Mouse (Mus musculus): ENCODE data around the gene Etv6. TPM values are rescaled to one million over a fixed set of nuclear protein-coding genes. Genes with fewer than 3 reads are reported as not detected.

The Etv6 gene
- total RNA-seq, 2 experiments from 2014 or later: 19.4 to 22.4 TPM

GRCm38 (mm10) chr6:134139359-134139758 lies 103.9 kb downstream of the Etv6 start:
- no peak for DNase-seq (ENCODE audit: low spot score in 2 of 2)

DNA sequence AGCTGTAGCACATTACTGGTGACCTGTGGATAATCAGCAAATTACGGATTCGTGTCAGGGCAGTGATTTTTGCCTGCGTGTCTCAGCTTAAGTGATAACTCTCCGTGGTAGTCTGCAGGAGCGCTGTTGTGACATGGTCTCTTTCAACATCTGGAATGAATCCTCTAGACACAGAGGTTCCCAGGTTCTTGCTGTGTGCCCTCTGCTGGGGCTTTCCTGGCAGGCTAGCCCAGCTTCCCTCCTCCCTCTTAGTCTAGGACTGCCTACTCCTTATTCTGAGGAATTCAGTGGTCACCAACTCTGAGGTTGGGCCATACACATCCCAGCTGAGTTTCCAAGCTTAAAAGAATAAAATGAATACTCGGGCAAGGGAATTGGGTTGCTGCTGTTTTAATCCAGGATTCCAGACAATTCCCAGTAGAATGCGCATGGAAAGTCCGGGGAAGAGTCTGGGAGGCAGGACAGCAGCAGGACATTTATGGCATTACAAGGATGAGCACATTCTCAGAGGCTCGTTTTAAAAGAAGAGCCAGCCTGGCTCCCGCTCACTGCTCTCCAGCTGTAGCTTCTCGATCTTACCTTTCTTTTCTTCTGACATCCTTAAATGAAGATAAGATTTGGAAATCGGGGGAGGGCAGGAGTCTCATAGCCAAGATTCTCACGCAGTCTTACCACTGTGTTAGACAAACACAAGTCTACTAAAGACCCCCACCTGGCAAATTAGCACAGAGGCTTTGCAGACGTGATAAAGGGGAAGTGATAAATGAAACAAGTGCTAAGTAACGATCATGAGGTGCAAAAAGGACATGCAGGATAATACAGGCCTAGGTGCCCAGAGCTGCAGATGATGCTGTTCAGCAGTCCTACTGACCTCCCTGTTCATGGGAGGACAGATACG lies 105.5 kb downstream of the Etv6 start:
- no peak for DNase-seq (ENCODE audit: low spot score in 2 of 2)

DNA sequence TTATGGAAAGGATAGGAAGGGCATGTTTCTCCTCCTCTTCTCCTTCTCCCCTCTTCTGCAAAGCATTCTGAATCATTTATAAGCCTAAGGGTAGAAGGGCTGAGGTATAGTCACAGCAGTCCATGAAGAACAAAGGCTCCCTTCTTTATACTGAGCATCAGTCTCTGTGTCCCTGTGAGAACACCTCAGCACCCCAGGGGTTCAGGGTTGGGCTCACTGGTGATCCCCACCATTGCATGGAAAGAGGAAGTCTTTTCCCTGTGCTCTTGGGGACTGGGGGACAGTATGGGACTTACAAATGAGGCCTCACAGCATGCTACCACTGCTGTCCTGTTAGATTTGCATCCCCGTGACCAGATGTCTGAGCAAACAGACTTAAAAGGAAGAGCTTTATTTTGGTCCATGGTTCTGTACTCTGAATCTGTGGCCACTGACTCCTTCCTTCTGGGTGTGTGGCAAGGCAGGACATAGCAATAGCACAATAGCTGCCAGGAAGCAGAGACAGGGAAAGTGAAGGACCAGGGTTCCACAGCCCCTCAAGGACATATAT lies 106.2 kb downstream of the Etv6 start:
- DNase-seq (ENCODE audit: low spot score in 2 of 2): no peak

GRCm38 (mm10) chr6:134142700-134143099 lies 107.2 kb downstream of the Etv6 start:
- no peak for DNase-seq (ENCODE audit: low spot score in 2 of 2)

DNA sequence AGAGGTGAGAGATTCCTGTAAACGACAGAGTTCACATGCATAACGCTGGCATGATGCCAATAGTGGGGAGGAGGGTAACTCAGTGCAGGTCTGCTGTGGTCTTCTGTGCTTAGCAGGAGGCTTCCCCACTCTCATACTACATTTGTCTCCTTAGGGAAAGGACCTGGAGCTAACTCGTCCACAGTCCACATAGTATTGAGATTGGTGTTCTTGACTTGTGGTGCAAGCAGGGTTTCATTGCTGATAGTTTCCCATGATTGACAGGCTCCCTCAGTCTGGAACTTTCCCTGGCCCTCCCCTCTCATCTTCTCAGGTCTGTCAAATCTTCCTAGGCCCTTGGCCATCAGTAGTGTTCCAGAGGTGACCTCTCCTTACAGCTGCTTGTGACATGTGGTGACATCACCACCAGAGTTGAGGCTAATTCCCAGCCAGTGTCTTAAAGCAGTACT lies 108.2 kb downstream of the Etv6 start:
- no peak for DNase-seq (ENCODE audit: low spot score in 2 of 2)

GRCm38 (mm10) chr6:134144231-134145130 lies 109.0 kb downstream of the Etv6 start:
- DNase-seq (ENCODE audit: low spot score in 2 of 2): no peak

DNA sequence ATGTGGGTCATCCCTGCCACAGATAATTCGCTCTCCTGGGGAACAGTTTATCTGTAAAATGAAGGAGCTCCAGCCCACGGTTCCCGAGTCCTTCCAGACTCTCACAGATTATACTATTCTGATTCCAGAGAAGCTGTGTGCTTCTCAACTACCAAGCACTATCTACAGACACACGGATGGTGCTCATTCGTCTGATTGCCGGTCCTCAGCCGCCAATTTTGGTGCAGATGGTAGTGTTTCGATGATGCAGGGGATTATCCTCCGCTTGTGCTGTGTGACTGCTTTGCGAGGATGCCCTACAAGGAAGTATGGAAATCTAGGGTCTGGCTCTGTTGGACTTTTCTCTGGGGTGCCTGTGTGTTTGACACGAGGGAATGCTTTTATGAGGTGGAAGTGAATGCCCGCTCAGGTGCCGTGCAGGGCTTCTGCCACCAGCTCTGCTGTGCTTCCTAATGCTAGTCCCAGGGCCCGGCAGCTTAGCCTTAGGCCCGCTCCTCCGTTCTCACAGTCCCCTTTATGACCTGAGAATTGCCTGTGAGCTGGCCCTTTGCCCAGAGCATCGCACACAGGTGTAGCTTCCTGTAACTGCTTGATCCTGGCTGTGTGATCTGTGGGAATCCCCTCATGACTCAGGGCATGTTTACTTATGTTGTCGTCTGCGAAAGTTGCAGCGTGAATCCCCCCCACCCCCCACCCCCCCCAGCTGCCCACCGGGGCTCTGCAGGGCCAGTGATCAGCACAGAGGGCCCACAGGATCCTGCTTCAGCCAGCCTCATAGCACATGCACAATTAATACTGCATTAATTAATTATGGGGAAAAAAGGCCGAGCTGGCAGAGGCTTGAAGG lies 112.3 kb downstream of the Etv6 start:
- DNase-seq (ENCODE audit: low spot score in 2 of 2): no peak

- DNase-seq (ENCODE audit: low spot score in 2 of 2): no peak
These were observed 113.0 kb downstream of the Etv6 start for GRCm38 (mm10) chr6:134148443-134148942.

DNA sequence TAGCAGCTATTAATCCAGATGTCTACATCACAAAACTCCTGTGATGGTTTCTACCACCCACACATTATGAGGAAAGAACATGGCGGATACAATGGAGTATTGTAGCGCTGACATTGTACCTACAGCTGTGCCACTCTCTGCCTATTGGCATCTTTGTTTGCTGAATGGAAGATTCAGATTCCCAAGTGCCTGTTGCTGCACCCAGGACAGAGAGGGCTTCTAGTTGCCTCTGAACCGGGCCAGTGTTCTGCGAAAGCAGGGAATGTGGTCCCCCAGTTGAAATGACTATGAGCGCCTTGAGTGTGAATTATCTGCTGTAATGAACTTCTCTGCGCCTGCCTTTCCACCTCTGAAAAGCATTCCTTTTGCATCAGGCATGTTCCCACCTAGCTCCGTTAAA lies 114.1 kb downstream of the Etv6 start:
- DNase-seq (ENCODE audit: low spot score in 2 of 2): no peak

DNA sequence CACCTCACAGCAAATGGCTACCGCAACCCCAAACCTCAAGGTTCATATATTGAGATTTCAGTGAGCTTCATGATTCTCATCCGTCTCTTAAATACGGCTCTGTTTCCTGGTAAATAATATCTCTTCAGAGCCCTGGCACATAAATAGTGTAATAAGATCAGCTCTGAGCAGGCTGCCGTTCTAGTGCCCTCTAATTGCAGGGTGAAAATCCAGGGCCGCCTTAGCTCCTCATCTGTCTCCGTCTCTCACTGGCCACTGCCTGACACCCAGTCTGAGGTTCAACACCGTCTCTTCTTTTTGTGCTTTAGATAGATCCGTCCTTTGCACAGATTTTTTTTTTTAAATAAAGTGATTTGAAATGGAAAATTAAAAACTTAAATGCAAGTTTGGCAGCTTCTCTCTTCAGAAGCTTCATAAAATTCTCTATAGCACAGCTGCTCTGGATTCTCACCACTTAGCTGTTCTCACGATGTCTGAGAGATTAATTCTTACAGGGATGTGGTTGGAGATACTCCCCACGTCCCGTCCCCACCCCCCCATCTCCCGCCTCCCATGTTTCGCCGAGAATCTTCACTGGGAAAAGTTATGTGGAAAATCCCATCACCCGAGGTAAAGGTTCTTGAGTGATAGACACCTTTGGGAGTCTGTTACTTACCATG lies 115.7 kb downstream of the Etv6 start:
- DNase-seq (ENCODE audit: low spot score in 2 of 2): no peak

DNA sequence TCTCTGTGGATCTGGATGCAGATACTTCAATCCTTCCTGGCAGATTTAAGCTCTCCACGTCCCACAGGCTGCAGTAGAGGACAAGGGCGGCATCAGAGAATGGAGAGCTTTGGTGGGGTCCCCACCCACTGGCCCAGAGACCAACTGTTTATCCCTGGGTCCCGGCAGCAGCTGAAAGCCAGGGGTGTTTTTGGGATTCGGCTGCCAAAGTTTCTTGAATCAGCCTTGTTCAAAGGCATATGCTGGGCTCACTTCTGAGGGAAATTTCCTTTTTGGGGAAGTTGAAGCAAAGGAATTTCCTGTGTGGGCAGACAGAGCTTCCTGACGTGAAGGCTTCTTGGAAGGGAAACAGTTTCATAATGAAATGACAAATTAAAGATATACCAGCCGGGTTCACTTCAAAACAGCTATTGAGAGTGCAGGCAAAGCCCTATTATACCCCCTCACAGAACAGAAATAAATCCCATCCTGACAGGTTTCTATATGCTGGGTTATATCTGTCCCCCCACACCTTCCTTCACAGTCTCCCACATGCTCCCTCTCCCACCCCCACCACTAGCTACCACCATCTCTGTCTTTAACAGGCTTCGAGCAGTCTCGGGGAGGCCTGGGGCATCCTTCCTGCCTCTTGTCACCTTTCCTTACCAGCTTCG lies 116.5 kb downstream of the Etv6 start:
- peak in 1 of 2 experiments; percentile 29 for DNase-seq (ENCODE audit: low spot score in 2 of 2)

DNA sequence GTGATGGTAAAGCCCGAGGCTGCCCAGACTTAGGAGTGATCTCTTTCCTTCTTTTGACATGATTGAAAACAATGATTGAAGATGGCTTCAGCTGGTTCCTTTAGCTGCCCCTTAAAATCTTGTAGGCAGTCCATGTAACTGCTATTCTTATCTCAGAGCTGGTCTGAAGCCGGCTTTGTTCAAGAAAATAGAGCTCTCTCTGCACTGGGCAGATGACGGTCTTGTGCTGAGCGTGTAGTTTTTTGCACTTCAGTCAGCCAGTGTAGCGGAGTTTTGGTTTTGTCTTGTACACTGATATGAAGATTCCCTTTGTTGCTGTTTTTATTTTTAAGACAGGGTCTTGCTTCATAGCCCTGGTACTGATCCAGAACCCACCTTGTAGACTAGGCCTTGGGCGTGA lies 117.0 kb downstream of the Etv6 start:
- no peak for DNase-seq (ENCODE audit: low spot score in 2 of 2)

DNA sequence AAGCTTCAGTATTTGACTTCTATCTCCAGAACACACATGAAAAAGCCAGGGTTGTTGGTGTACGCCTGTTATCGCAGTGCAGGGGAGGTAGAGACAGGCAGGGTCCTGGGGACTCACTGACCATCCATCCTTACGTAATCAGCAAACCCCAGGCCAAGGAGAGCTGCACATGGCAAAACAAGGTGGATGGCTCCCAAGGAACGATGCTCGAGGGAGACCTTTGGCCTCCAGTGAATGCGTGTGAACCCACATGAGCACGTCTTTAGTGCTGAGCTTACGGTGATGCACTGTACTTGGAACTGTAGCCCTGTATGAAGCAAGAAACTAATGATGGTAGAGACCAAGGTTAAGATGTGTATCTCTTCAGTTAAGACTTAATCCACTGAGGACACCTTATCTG lies 119.2 kb downstream of the Etv6 start:
- DNase-seq (ENCODE audit: low spot score in 2 of 2): no peak

GRCm38 (mm10) chr6:134155900-134156623 lies 120.6 kb downstream of the Etv6 start:
- no peak for DNase-seq (ENCODE audit: low spot score in 2 of 2)

DNA sequence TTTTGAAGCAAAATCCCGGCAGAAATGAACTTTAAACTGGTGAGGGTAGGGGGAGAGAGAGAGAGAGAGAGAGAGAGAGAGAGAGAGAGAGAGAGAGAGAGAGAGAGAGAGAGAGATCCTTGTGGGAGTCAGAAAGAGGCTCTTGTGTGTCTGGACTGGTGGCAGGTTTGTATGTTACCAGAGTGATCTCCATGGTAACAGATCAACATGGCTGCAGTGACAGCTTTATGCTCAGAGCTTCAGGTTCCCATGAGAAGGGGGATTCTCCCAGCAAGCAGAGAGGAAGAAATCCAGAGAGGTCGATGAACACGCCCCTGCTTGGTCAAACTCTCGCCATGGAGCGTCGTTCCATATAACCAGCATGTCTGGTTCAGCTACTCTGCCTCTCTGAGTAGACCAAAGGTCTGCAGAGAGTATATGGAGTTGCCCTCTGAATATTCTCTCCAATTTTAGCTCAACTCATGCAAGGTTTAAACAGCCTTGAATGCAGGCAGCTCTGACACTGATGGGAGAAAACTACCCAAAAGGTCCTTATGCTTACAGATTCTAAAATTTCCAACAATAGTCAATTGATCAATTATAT lies 122.1 kb downstream of the Etv6 start:
- no peak for DNase-seq (ENCODE audit: low spot score in 2 of 2)

GRCm38 (mm10) chr6:134158201-134158600 lies 122.7 kb downstream of the Etv6 start:
- DNase-seq (ENCODE audit: low spot score in 2 of 2): no peak

- no peak for DNase-seq (ENCODE audit: low spot score in 2 of 2)
These were observed 124.2 kb downstream of the Etv6 start for GRCm38 (mm10) chr6:134159672-134160071.

DNA sequence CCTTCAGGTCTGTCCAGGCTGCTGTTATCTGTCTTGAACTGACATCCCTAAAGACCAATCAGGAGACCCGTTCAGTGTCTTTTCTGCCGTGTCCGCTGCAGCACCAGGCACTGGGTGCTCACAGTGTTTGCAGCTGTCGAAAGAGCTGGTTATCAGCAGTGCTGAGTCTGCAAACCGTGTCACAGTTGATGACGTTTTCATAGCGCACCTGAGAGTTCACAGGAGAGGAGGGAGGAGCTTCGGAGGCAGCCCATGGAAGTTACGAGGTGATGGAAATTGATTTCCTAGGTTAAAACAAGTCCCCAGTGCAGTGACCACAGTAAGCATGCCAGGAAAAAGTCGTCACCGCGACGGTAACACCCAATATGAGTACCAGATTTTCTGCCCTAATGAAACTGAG lies 125.5 kb downstream of the Etv6 start:
- DNase-seq (ENCODE audit: low spot score in 2 of 2): no peak
